8 mouse cellular contexts compared by ENCODE assay signal in the genomic region with DNA sequence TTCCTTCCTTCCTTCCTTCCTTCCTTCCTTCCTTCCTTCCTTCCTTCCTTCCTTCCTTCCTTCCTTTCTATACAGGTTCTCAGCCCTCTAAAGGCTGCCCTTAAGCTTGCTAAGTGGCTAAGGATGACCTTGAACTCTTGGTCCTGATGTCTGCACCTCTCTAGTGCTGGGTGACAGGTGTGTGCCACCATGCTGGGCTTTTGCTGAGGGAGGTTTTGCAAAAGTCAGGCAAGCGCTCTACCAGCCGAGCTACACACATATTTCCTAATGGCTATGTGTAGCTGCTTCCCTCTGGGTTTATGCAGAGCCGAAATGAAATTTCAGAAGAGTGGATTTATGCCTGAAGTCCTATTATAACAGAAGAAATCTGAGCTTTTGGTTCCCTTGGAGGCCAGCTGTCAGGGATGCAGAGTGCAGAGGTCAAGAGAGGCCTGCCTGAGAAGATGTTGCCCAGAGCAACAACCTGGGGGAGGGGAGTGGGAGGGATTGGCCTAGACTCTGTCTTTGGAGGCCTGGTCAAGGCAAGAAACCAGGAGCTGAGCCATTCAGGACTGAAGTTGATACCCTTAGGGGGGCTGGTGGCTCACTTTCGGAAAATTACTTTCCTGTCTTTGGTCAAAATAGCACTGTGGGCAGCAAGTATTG. TPM values are rescaled to one million over a fixed set of nuclear protein-coding genes. Genes with fewer than 3 reads are reported as not detected.
DNase-seq lines count a peak whose midpoint lies in the region; ATAC-seq and TF ChIP-seq lines count a peak whose summit lies in the region.

No protein-coding gene starts in this region.

- H3K4me3 ChIP-seq in layer of hippocampus, adult 2 months, result no peak overlapping the region
- no peak overlapping the region for H3K4me3 ChIP-seq in embryonic facial prominence, embryonic 14.5 days (ENCODE audit: low read depth, low read length)
- no peak overlapping the region for H3K4me3 ChIP-seq in hindbrain, embryonic 16.5 days (ENCODE audit: low read length)
- no peak overlapping the region for H3K4me3 ChIP-seq in midbrain, embryonic 16.5 days (ENCODE audit: low read depth, low read length)

- no peaks in the 10 kb centered on the region for H3K27me3 ChIP-seq in embryonic facial prominence, embryonic 14.5 days (replicated peaks; ENCODE audit: control insufficient read depth, insufficient read depth, low read length)
- H3K27me3 ChIP-seq in hindbrain, embryonic 16.5 days (replicated peaks; ENCODE audit: control insufficient read depth, insufficient read depth, low read length), result no peaks in the 10 kb centered on the region
- no peaks in the 10 kb centered on the region; the same call in 1 of the 2 replicates for H3K27me3 ChIP-seq in midbrain, embryonic 16.5 days (ENCODE audit: control insufficient read depth, insufficient read depth, low read depth, low read length)

- no peak for DNase-seq in layer of hippocampus, adult 2 months (ENCODE audit: low spot score in 2 of 2)
- DNase-seq in layer of hippocampus, postnatal 25 days (ENCODE audit: extremely low spot score in 1 of 2, low spot score in 1 of 2), result no peak
- DNase-seq in embryonic facial prominence, embryonic 14.5 days (ENCODE audit: low spot score), result peak; percentile 81
- no peak for DNase-seq in layer of hippocampus, adult 18-20 months (ENCODE audit: low spot score in 2 of 2)
- DNase-seq in layer of hippocampus, postnatal 36 days, result no peak
- no peak for DNase-seq in thymus, postnatal 14 days

- no peaks in the 10 kb centered on the region for H3K9me3 ChIP-seq in embryonic facial prominence, embryonic 14.5 days (ENCODE audit: control insufficient read depth, low read length)
- H3K9me3 ChIP-seq in hindbrain, embryonic 16.5 days (ENCODE audit: control insufficient read depth, low read length), result no peaks in the 10 kb centered on the region
- H3K9me3 ChIP-seq in midbrain, embryonic 16.5 days (replicated peaks; ENCODE audit: control insufficient read depth, low read length, poor library complexity, severe bottlenecking), result no peaks in the 10 kb centered on the region

- peaks cover 49% of the 10 kb centered on the region for H3K4me1 ChIP-seq in embryonic facial prominence, embryonic 14.5 days (ENCODE audit: control insufficient read depth, insufficient read depth, low read length)
- H3K4me1 ChIP-seq in hindbrain, embryonic 16.5 days (ENCODE audit: control insufficient read depth, insufficient read depth, low read depth, low read length), result peaks cover 15% of the 10 kb centered on the region
- H3K4me1 ChIP-seq in midbrain, embryonic 16.5 days (ENCODE audit: control insufficient read depth, insufficient read depth, low read length), result peaks cover 12% of the 10 kb centered on the region

- no peak overlapping the region for H3K9ac ChIP-seq in embryonic facial prominence, embryonic 14.5 days (ENCODE audit: low read depth, low read length)
- H3K9ac ChIP-seq in hindbrain, embryonic 16.5 days (ENCODE audit: low read depth, low read length), result no peak overlapping the region
- 0 out of 2 replicates have a peak overlapping the region, but pooled peaks have one; percentile 15 for H3K9ac ChIP-seq in midbrain, embryonic 16.5 days (ENCODE audit: low read depth, low read length)

- WGBS in embryonic facial prominence, embryonic 14.5 days, result 18% methylated on average over 4 of the region's 4 CpGs
- WGBS in hindbrain, embryonic 16.5 days, result 42% methylated on average over 4 of the region's 4 CpGs
- WGBS in midbrain, embryonic 16.5 days, result 45% methylated on average over 4 of the region's 4 CpGs

- TF ChIP-seq CTCF in layer of hippocampus, adult 2 months (conservative IDR thresholded peaks at IDR 0.05), result no peak

- no peak for ATAC-seq in embryonic facial prominence, embryonic 14.5 days (ENCODE audit: low read depth)
- no peak for ATAC-seq in hindbrain, embryonic 16.5 days
- no peak for ATAC-seq in midbrain, embryonic 16.5 days

- H3K27ac ChIP-seq in layer of hippocampus, adult 2 months, result peak overlapping the region; percentile 34; the same call in 1 of the 2 replicates
- peak overlapping the region; percentile 95 for H3K27ac ChIP-seq in embryonic facial prominence, embryonic 14.5 days (replicated peaks; ENCODE audit: low read depth, low read length)
- peak overlapping the region; percentile 55; the same call in 1 of the 2 replicates for H3K27ac ChIP-seq in hindbrain, embryonic 16.5 days (ENCODE audit: low read depth, low read length)
- peak overlapping the region; percentile 23 for H3K27ac ChIP-seq in midbrain, embryonic 16.5 days (ENCODE audit: low read length)

- H3K4me2 ChIP-seq in embryonic facial prominence, embryonic 14.5 days (ENCODE audit: low read depth, low read length), result no peak overlapping the region
- no peak overlapping the region for H3K4me2 ChIP-seq in hindbrain, embryonic 16.5 days (ENCODE audit: low read length)
- H3K4me2 ChIP-seq in midbrain, embryonic 16.5 days (ENCODE audit: low read length), result no peak overlapping the region

- no peaks in the 10 kb centered on the region for H3K36me3 ChIP-seq in embryonic facial prominence, embryonic 14.5 days (ENCODE audit: control insufficient read depth, insufficient read depth, low read length)
- no peaks in the 10 kb centered on the region for H3K36me3 ChIP-seq in hindbrain, embryonic 16.5 days (ENCODE audit: control insufficient read depth, insufficient read depth, low read length)
- H3K36me3 ChIP-seq in midbrain, embryonic 16.5 days (ENCODE audit: control insufficient read depth, insufficient read depth, low read length), result no peaks in the 10 kb centered on the region

RNA-seq across cellular contexts. Expression of a gene that starts 24.1 kb away (rescaled TPM):
- total RNA-seq in layer of hippocampus, adult 2 months (2021), result 100 to 1,000 TPM in 1 of 2 experiments, 10 to 100 TPM in 1; 93.2 to 114 TPM
- total RNA-seq in layer of hippocampus, postnatal 25 days (2021), result 100 to 1,000 TPM; 127 to 137 TPM
- polyA plus RNA-seq in embryonic facial prominence, embryonic 14.5 days (2014; fragmentation: Nextera tagmentation; extraction: Ambion mirVana), result 139 and 160 TPM in 2 replicates
- 73.6 and 101 TPM in 2 replicates for polyA plus RNA-seq in hindbrain, embryonic 16.5 days (2015; fragmentation: Nextera tagmentation; extraction: Ambion mirVana)
- polyA plus RNA-seq in midbrain, embryonic 16.5 days (2015; fragmentation: Nextera tagmentation; extraction: Ambion mirVana), result 88.1 and 94.5 TPM in 2 replicates
- total RNA-seq in layer of hippocampus, adult 18-20 months (2021), result 100 to 1,000 TPM in 1 of 2 experiments, 10 to 100 TPM in 1; 98.6 to 111 TPM
- 100 to 1,000 TPM; 110 to 111 TPM for total RNA-seq in layer of hippocampus, postnatal 36 days (2021)

Comparison
In these comparisons a context has a peak if more than half of its experiments do, and no peak if none do; other contexts are left out.
1. H3K27ac ChIP-seq: peak in every context shown above with its lines; median percentile 95 in embryonic facial prominence, embryonic 14.5 days; 55 in hindbrain, embryonic 16.5 days; 34 in layer of hippocampus, adult 2 months; 23 in midbrain, embryonic 16.5 days.